Mouse (Mus musculus) heart, adult 8-10 months (tissue): Measurements from ENCODE around the gene Nfil3. TPM values are rescaled to one million over a fixed set of nuclear protein-coding genes. Genes with fewer than 3 reads are reported as not detected.

Experiments
- DNase-seq: peaks from one replicate; pipeline ENCODE4 v3.0.0; 2022; ENCODE audit warnings: low spot score
- total RNA-seq, 4 experiments: library from RNA; stranded (reverse); gene quantifications; 2 replicates each; pipeline ENCODE4 v1.2.4; 2022

Nfil3 gene
- total RNA-seq, 4 experiments from 2014 or later = 11.5 to 23.7 (median 13.9) TPM

GRCm38 (mm10) chr13:52942876-52943388 lies 37.9 kb downstream of the Nfil3 start:
- DNase-seq = no peak

- DNase-seq = no peak
Observed at GRCm38 (mm10) chr13:52940956-52941355, 39.9 kb downstream of the Nfil3 start.

- no peak for DNase-seq
Observed at GRCm38 (mm10) chr13:52930582-52930981, 50.3 kb downstream of the Nfil3 start.

GRCm38 (mm10) chr13:52929209-52930171 lies 51.4 kb downstream of the Nfil3 start, which contains the start of gene Auh:
Gene Auh (minus strand): TSS chr13:52929681.
- peak; percentile 72 for DNase-seq

- DNase-seq = no peak
Observed at GRCm38 (mm10) chr13:52928392-52928791, 52.5 kb downstream of the Nfil3 start.

- DNase-seq = no peak
Observed at GRCm38 (mm10) chr13:52924457-52924856, 56.4 kb downstream of the Nfil3 start.

- no peak for DNase-seq
Observed at GRCm38 (mm10) chr13:52921966-52922365, 58.9 kb downstream of the Nfil3 start.

GRCm38 (mm10) chr13:52921065-52921825 lies 59.6 kb downstream of the Nfil3 start:
- no peak for DNase-seq

GRCm38 (mm10) chr13:52919790-52920352 lies 61.0 kb downstream of the Nfil3 start:
- DNase-seq = no peak

- DNase-seq = no peak
Observed at GRCm38 (mm10) chr13:52918333-52918732, 62.5 kb downstream of the Nfil3 start.

Other genes with a start within 250 kb of the Nfil3 start
- gene Auh, start 51.4 kb downstream of the Nfil3 start, total RNA-seq = 100 to 1,000 TPM; 149 to 181 (median 160) TPM